Mouse (Mus musculus): ENCODE measurements at regions not wholly inside any gene's neighbourhood (a gene's known extent, or its start where the extent isn't known, plus 50 kb on each side); places are given as distances from the start of the nearest gene placed in this dataset.

DNA sequence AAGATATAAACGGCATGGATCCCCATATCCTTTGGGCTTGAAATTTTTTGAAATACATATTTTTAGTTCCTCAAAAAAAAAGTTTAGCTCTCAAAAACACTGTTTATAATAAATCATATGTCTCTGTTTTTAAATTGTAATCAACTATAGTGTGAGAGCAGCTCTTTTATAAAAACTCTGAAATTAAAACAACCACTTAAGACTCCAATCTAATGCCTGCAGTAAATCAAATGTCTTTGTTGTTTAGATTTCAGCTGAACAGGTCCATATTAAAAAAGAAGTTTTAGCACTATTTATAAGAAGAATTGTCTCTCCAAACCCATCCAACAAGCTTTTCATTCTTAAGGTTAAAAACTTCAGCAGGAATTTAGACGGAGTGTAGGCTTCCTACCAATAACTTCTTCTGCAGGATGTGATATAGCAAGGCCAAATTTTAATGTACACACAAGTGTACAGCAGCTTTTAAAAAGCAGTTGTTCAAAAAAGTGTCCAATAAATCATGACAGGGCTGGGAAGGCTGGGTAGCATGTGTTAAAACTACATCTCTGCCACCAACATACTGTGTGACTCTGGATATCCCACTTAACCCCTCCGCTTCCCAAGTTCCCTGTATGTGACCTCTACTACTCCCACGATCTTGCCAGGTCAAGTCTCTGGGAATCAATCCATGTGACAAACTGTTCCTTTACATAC lies 160.6 kb upstream of the Paip1 start:
- no peak for DNase-seq (ENCODE audit: low read depth, low spot score)

DNA sequence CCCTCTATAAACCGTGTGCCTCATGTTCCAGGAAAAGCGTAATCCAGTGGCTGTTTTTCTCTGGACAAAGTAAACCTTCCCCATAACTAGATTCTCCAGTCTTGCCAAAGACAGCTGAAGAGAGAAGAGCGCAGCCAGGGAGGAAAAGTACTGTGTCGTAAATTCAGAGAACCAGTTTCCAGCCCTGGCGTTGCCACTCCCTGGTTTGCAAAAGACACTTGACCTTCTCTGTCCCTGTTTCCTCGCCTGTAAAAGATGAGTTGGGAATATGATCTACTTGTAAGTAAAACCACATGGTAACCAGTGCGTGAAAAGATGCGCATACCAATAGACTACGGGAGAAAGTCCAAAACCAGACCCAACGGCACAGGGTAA lies 160.1 kb upstream of the Paip1 start:
- no peak for DNase-seq (ENCODE audit: low read depth, low spot score)

DNA sequence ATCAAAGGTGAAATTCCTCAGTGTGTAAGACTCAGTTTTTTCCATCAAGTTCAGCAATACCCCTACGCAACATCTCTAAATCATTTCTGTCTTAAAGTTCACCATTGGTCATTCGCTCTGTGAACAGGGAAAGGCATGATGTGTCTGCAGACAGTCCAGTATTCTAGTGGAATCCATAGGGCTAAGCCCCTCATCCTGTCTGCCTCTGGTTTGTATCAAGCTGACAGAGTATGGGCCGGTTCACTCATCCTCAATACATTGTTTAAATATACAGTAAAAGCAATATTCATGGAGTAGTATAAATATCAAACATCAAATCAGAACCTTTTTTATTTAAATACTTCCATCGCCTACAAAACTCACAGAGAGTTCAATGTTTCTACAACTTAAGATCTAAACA lies 152.9 kb upstream of the Paip1 start:
- no peak for DNase-seq (ENCODE audit: low read depth, low spot score)

DNA sequence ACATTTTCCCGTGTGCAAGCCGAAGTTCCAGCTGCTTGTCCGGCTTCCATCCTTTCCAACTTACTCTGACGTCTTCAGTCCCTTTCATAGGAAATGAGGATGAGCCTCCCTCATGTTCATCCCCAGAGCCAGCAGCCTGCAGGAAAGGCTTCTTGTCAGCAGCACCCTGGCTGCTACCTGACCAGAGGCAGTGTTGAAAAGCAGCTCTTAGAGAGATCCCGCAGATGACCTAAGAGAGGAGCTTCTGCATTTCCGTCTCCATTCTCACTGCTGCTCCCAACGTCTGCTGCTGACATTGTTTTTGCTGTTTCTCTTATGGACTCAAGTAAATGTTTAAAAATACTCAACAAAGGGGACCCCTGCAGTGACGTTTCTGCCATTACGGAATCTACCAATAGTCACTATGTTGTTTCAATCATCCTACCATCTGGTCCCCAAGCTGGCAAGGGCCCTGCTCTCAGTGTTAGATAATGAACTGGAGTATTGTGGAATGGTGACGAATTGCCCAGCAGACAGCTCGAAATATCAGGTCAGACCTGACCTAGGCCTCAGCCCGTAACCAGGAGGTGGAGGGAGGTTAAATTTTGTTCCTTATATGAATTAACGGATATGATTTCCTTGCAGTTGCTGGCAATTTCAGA lies 151.0 kb upstream of the Paip1 start:
- DNase-seq (ENCODE audit: low read depth, low spot score): no peak

DNA sequence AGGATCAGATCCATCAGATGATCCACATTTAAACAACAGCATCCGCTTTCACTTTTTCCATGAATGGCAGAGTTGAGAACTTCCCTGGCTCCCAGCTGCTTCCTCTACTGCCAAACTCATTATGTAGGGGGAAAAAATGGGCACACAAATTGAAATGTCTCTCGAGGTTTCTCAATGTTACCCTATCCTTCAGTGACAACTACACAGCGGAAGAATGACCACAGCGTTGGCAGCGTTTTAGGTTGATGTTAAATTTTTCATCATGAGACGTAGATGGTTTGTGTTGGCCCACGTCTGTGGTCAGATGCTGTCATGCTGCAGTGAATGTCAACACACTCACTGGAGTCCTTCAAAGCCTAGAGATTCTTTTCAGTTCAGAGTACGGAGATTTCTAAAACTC lies 149.0 kb upstream of the Paip1 start:
- no peak for DNase-seq (ENCODE audit: low read depth, low spot score)

DNA sequence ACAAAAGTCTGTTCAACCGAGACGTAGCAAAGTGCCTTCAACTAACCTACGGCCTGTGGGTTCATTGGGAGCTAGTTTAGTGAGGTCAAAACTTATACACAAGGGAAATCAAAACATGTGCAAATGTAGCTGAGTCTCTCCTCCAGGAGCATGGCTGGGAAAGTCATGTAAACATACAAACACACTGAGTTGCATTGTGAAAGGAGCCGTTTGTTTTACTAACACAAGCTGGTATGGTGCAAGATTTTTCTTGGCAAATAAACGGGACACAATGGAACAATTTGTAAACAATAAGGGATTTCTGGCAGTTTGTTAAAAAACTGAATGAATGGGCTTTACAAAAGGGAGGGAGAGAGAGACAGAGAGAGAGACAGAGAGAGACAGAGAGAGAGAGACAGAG lies 147.8 kb upstream of the Paip1 start:
- no peak for DNase-seq (ENCODE audit: low read depth, low spot score)

DNA sequence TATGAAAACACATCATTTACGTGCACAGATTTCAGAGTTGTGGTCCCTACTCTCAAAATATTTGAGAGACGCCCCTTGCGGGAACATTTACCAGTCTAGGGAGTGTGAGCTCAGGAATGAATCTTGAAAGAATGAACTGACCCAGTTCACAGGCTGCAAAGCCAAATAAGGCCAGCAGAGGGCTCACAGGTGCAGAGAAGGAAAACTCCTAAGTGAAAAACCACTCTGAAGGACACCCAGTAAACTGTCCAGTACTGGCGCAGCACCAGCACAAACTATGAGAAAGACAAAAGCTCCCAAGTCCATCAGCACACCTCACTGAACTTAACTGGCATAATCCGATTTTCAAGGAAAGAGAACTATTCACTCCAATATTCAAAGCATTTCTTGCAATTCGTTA lies 145.0 kb upstream of the Paip1 start:
- peak; percentile 42 for DNase-seq (ENCODE audit: low read depth, low spot score)

DNA sequence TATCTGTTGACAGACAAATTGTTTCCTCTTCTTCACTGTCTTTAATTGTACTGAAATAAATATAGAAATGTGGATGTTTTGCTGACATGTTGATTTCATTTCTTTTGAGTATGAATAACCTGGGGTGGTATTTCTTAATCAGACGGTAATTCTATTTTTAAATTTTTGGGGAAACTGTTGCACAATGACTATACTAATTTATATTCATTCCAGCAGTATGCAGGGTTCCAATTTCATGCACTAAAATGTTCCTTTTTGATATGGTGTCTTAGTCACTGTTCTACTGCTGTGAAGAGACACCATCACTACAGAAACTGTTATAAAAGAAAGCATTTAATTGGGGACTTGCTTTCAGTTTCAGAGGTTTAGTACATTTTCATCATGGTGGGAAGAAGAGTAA lies 119.2 kb upstream of the Paip1 start:
- DNase-seq (ENCODE audit: low read depth, low spot score): no peak

DNA sequence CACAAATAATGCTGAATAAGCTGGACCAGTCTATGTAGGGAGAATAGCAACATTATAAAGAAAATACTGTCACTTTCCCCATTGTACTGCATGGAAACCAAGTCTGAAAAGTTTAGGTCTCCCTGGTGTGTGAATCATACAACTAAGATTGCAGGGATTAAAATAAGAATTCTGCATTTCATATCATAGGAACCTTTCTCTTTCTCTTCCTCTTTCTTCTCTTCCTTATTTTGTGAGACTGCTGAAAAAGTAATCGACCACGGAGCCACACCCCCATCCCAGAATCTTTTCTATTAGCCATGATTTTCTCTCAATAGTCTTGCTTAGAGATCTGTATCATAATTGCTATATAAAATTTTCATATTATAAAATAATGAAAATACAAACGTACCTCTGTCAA lies 118.4 kb upstream of the Paip1 start:
- no peak for DNase-seq (ENCODE audit: low read depth, low spot score)

DNA sequence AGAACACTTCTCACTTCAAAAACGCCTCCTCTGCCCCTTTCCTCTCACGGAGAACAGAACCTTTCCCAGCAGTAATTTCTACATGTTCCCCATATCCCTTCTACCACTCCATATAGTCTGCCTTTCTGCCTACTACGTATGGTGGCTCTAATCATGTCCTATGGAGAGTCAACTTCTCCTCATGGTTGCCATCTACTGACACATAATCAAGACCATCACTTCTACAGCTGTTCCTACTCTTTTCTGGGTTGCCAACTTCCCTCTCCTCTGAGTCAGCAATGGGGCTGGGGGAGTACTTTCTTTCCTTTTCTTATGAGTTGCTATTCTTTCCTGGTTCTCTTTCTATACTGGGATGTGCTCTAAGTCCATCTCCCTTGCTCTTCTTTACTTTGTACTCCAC lies 114.0 kb upstream of the Paip1 start:
- no peak for DNase-seq (ENCODE audit: low read depth, low spot score)

DNA sequence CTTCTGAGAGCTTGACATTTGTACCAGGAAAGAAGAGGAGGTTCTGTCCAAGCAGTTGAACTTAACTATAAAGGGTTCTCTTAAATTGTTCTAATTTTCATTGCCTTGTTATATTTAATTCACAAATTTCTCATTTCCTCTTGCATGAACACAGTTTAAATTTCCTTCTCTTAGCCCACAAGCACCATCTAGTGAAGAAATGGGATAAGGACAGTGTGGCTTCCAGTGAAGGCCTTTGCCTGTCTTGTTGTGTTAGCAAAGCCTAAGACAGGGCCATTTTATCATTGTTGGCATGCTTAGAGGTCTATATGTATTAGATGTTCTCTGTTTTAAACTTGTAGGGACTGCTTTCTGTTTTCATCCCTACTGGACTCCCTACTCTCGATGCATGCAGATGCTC lies 110.0 kb upstream of the Paip1 start:
- DNase-seq (ENCODE audit: low read depth, low spot score): no peak

DNA sequence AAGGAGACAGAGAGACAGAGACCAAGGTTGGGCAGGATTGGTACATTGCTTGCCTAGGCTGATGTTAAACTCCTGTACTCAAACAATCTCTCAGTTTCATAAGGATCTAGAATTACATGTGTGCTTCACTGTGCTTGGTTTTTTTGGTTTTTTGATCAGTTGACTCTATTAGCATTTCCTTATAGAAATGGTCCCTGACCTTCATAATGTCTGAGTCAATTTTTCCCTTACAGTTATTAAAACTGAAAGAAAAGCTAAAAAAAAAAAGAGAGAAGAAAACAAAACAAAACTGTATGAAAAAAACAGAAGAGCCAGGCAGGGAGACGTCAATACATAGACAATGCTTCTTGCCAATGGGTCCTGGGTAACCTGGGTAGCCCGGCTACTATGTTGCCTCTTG lies 102.9 kb upstream of the Paip1 start:
- no peak for DNase-seq (ENCODE audit: low read depth, low spot score)

DNA sequence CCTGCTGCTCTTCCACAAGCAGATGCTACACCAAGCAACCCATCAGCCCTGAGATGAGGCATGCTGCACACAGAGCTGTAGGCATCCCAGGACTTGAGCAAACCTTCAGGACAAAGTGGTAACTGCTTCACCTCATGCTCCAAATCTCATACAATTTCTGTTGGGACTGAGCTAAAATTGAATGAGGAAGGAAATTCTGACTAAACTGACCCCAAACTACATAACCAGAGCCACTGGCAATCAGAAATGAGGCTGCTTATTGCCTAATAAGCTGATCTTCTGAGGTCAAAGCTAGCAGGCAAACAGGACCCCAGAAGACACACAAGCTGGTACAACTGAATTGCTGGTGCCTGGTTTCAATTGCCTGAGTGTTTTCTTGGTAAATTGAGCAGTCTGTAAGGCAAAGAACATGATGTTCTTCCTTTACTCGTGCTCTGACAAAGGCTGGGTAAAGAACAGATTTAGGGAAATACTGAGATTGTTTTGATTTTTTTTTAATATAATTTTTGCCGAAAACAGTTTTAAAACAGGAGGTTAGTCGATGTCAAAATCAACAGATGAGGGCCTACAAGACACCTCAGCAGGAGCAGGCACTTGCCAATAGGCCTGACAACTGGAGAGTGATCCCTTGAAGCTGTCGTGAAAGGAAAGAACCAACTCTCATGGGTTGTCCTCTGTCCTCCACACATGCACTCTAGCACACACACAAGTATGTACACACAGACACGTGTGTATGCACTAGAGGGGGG lies 101.3 kb upstream of the Paip1 start:
- no peak for DNase-seq (ENCODE audit: low read depth, low spot score)

DNA sequence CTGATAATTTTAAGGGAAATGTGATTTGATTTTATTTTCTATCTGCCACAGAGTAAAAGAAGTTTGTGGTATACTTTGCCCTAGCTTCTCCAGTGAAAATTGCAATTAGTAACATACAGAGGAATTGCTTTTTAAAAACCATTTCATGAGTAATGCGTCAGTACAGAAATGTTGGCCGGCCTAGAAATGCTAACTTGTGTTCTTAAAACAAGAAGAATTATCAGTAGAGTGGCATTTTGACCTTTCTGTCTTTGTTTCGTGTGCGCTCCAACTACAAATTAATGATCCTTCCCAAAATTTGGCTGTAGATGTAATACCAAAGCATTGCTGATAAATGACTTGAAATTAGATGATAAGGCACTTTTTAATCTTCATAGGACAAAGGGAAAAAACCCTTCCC lies 99.7 kb upstream of the Paip1 start:
- no peak for DNase-seq (ENCODE audit: low read depth, low spot score)

DNA sequence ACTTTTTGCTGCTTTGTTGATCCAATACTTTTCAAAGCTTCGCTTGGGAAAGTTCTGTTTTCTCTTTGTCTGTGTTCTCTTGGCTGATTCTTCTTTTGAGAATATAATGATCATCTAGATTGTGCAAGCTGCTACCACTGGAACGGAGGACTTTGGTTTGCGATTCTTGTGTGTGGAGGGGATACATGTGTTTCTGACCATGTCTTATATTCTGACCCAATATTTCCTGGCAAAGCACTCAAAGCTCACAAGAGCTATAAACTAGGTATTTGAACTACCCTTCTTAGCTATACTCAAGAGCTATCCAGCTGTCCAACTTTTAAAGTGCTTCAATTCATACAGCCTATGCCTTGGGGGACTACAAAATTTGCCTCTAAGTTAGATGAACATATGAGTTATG lies 96.6 kb upstream of the Paip1 start:
- no peak for DNase-seq (ENCODE audit: low read depth, low spot score)

DNA sequence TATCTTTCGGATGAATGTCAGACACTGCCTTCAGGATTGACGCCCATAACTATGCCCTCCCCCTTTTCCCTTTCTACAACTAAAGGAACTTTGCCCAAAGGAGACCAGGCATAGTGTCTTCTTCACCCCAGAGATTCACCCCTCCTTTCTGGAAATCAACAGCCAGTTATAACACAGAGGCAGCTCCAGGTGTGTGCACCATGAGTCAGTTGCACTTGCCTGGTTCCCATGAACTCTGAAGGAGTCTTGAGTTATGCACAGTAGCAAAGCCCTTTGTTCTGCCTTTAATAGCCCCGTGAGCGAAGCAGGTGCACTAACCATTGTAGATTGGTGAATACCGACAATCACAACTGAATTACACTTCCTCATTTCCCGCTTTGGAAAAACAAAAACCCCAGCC lies 94.5 kb upstream of the Paip1 start:
- no peak for DNase-seq (ENCODE audit: low read depth, low spot score)

DNA sequence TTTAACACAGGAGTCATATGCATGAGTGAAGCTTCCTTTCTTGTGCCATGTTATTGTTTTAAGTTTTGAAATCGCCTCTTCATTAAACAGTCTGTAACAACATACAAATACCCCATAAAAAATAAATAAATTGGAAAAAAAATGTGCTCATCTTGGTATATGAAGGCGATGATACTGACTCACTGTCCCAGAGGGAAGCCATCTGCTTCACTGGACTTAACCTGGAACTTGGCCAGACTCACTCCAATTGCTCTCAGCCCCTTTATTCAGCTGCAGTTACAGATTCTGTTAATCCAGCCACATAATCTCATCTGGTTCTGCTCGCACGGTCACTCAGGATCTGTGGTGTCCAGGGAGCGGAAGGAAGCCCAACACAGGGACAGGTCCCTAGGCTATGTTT lies 90.5 kb upstream of the Paip1 start:
- no peak for DNase-seq (ENCODE audit: low read depth, low spot score)

DNA sequence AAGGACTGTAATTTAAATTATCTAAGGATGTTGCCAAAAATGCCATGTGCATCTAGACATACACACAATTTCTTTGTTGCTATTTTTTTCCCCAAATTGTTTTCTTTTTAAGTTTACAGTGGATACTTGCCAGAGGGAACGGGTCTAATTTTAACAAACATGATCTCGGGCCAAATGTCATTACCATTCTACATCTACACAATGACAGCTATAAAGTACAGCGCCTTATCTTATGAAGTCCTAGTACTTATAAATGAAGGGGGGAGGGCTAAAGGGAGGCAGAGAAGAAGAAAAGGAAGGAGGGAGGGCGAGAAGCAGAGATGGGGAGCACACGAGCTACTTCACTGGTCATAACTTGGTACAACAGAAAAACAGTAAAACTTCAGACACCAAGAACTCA lies 89.4 kb upstream of the Paip1 start:
- no peak for DNase-seq (ENCODE audit: low read depth, low spot score)

DNA sequence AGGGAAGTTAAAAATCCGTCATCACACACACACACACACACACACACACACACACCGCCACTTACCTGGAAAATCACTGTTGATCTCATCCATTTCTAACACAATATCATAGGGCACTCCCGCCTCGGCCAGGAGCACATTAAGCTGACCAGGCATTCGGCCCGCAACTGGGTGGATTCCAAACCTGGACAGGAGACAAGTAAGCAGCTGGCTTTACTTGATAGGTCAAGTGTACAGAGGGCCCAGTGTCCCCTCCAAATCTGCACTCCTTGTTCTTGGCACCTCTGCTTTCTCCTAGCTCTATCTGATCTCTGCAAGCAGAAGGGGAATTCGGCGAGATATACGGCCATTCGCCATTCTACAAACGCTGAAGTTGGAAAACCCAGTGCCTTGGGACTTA lies 88.6 kb upstream of the Paip1 start:
- DNase-seq (ENCODE audit: low read depth, low spot score): no peak

DNA sequence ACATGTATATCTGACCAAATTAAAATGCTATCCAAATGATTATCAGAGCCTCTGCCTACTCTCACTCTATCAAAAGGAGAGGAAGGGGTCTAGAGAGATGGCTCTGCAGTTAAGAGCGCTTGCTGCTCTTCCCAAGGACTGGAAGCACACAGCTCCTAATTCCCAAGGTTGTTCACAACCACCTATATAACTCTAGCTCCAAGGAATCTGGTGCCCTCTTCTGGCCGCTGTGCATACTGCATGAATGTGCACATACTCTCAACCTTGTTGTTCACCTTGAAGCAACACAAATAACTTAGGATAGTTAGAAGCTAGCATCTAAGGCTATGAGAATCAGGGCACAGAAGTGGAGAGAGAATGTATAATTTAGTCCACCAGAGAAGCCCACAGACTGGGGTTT lies 86.6 kb upstream of the Paip1 start:
- peak; percentile 41 for DNase-seq (ENCODE audit: low read depth, low spot score)

DNA sequence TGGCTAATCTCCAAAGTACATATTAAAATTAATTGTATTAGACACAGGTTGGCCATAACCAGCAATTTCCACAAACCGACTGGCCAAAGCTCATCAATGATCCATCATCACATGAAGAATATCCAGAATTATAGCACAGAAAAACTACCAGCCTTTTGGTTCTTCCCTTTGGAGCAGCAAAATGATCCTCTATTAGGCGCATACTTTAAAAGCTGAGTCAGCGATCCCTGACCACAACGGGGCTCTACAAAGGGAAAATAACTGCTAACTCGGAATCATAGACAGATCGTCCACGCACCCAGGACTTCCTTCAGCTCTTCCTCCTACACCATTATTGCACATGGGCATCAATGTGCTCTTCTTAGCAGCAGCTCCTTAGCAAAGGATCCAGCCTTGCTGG lies 85.6 kb upstream of the Paip1 start:
- DNase-seq (ENCODE audit: low read depth, low spot score): no peak

DNA sequence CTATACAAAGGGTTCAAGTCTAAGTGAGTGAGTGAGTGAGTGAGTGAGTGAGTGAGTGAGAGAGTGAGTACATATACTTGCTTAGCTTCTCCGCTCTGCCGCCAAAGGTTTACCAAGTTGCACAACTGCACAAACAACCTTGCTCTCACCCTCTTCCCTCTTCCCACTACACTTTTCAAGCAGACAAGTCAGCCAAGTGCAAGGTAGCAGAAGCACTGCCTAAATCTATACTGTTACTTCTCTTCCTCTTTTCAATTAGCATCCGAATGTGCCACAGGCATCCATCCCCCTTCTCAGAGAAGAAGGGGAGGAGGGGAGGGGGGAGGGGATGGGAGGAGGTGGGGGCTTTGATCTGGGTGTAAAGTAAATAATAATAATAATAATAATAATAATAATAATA lies 80.4 kb upstream of the Paip1 start:
- DNase-seq (ENCODE audit: low read depth, low spot score): no peak

DNA sequence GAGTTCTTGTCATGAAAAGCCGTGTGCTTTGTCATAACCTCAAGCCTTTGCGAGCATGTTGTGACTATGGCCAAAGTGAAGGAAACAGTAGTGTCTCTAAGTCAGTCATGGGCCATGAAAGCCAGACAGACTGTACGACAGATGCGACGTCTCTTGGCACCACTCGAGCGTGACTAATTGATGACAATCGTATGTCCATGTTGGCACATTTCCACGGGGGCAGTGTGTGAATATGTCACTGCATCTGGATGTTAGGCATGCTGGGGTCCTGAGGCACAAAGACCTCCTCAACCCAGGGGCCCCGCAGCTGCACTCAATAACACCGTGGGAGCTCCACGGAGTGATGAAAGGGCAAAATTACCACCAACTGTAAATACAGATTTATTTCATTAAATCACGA lies 77.1 kb upstream of the Paip1 start:
- no peak for DNase-seq (ENCODE audit: low read depth, low spot score)
